Mouse (Mus musculus): Measurements from ENCODE around the gene Mrpl33. TPM values are rescaled to one million over a fixed set of nuclear protein-coding genes. Genes with fewer than 3 reads are reported as not detected.
A peak's percentile ranks its signal among the peaks of the same experiment; 100 is the strongest.
"Not testable (repeated sequence)": the region's sequence is repeated elsewhere in the genome, so short reads cannot be mapped to it uniquely, and the experiment has no call there.

Gene Mrpl33
- total RNA-seq, 2 experiments from 2014 or later, result 55.5 to 101 TPM

GRCm38 (mm10) chr5:31591122-31591521 lies 5.6 kb upstream of the Mrpl33 start:
- no peak for ATAC-seq (replicated peaks; ENCODE audit: low FRiP score, poor library complexity, severe bottlenecking)

GRCm38 (mm10) chr5:31595868-31596267 lies 867 bp upstream of the Mrpl33 start:
- ATAC-seq (replicated peaks; ENCODE audit: low FRiP score, poor library complexity, severe bottlenecking), result no peak

- ATAC-seq (replicated peaks; ENCODE audit: low FRiP score, poor library complexity, severe bottlenecking), result no peak
Measured at GRCm38 (mm10) chr5:31597430-31597944, 752 bp downstream of the Mrpl33 start.

GRCm38 (mm10) chr5:31598121-31598520 lies 1.4 kb downstream of the Mrpl33 start:
- ATAC-seq (replicated peaks; ENCODE audit: low FRiP score, poor library complexity, severe bottlenecking), result no peak

- ATAC-seq (replicated peaks; ENCODE audit: low FRiP score, poor library complexity, severe bottlenecking), result no peak
Measured at GRCm38 (mm10) chr5:31598579-31598978, 1.8 kb downstream of the Mrpl33 start.

- no peak for ATAC-seq (replicated peaks; ENCODE audit: low FRiP score, poor library complexity, severe bottlenecking)
Measured at GRCm38 (mm10) chr5:31599161-31599560, 2.4 kb downstream of the Mrpl33 start.

- ATAC-seq (replicated peaks; ENCODE audit: low FRiP score, poor library complexity, severe bottlenecking), result no peak
Measured at GRCm38 (mm10) chr5:31601162-31601722, 4.5 kb downstream of the Mrpl33 start.

- ATAC-seq (replicated peaks; ENCODE audit: low FRiP score, poor library complexity, severe bottlenecking), result no peak
Measured at GRCm38 (mm10) chr5:31602377-31602776, 5.6 kb downstream of the Mrpl33 start.

- ATAC-seq (replicated peaks; ENCODE audit: low FRiP score, poor library complexity, severe bottlenecking), result no peak
Measured at GRCm38 (mm10) chr5:31603766-31604165, 7.0 kb downstream of the Mrpl33 start.

GRCm38 (mm10) chr5:31606151-31606550 lies 9.4 kb downstream of the Mrpl33 start:
- ATAC-seq (replicated peaks; ENCODE audit: low FRiP score, poor library complexity, severe bottlenecking), result no peak

GRCm38 (mm10) chr5:31610376-31611086 lies 13.8 kb downstream of the Mrpl33 start:
- ATAC-seq (replicated peaks; ENCODE audit: low FRiP score, poor library complexity, severe bottlenecking), result no peak

GRCm38 (mm10) chr5:31611186-31611585 lies 14.5 kb downstream of the Mrpl33 start:
- no peak for ATAC-seq (replicated peaks; ENCODE audit: low FRiP score, poor library complexity, severe bottlenecking)

GRCm38 (mm10) chr5:31613852-31614286 lies 17.1 kb downstream of the Mrpl33 start:
- ATAC-seq (replicated peaks; ENCODE audit: low FRiP score, poor library complexity, severe bottlenecking), result peak; percentile 89

- ATAC-seq (replicated peaks; ENCODE audit: low FRiP score, poor library complexity, severe bottlenecking), result no peak
Measured at GRCm38 (mm10) chr5:31614339-31615025, 17.7 kb downstream of the Mrpl33 start.

- no peak for ATAC-seq (replicated peaks; ENCODE audit: low FRiP score, poor library complexity, severe bottlenecking)
Measured at GRCm38 (mm10) chr5:31620326-31620725, 23.6 kb downstream of the Mrpl33 start.

- no peak for ATAC-seq (replicated peaks; ENCODE audit: low FRiP score, poor library complexity, severe bottlenecking)
Measured at GRCm38 (mm10) chr5:31627117-31627516, 30.4 kb downstream of the Mrpl33 start.

- no peak for ATAC-seq (replicated peaks; ENCODE audit: low FRiP score, poor library complexity, severe bottlenecking)
Measured at GRCm38 (mm10) chr5:31627562-31628526, 31.1 kb downstream of the Mrpl33 start.

GRCm38 (mm10) chr5:31628555-31628954 lies 31.8 kb downstream of the Mrpl33 start:
- ATAC-seq (replicated peaks; ENCODE audit: low FRiP score, poor library complexity, severe bottlenecking), result no peak

- no peak for ATAC-seq (replicated peaks; ENCODE audit: low FRiP score, poor library complexity, severe bottlenecking)
Measured at GRCm38 (mm10) chr5:31630064-31630463, 33.3 kb downstream of the Mrpl33 start.

- ATAC-seq (replicated peaks; ENCODE audit: low FRiP score, poor library complexity, severe bottlenecking), result not testable (repeated sequence)
Measured at GRCm38 (mm10) chr5:31631169-31631568, 34.4 kb downstream of the Mrpl33 start.

All from erythroblast, adult 5-6 weeks (primary cell).